Mouse (Mus musculus) bone marrow, adult 2 months (tissue): Measurements from ENCODE around the gene Rpl27. TPM values are rescaled to one million over a fixed set of nuclear protein-coding genes. Genes with fewer than 3 reads are reported as not detected.

Source experiments
- H3K27ac ChIP-seq: fragments of 200-500 bp; 2 replicates; pipeline ENCODE4 v1.5.1; 2012; ENCODE audit warnings: low read depth, mild to moderate bottlenecking, control low read depth, inconsistent platforms, low read length; ENCODE audit not compliant: control insufficient read depth, poor library complexity, insufficient read depth
- H3K4me1 ChIP-seq: fragments of 200-500 bp; 2 replicates; pipeline ENCODE4 v1.6.1; 2011; ENCODE audit warnings: low read length; ENCODE audit not compliant: control insufficient read depth, insufficient read depth
- H3K4me3 ChIP-seq: fragments of 200-500 bp; replicated peaks from 2 replicates; pipeline ENCODE3; 2011; ENCODE audit warnings: mild to moderate bottlenecking, low read depth, low read length, control low read depth; ENCODE audit not compliant: control insufficient read depth
- CTCF ChIP-seq: fragments of 200-500 bp; IDR thresholded peaks from 2 replicates; pipeline ENCODE4 v1.5.1; 2011; ENCODE audit warnings: low read length, control low read depth; ENCODE audit not compliant: control insufficient read depth, insufficient read depth
- POLR2A ChIP-seq: fragments of 200-500 bp; IDR thresholded peaks from 2 replicates; pipeline ENCODE4 v1.6.1; 2011; ENCODE audit warnings: low read depth, mild to moderate bottlenecking, control low read depth, low read length, borderline replicate concordance; ENCODE audit not compliant: control insufficient read depth
- WGBS: fragments of 180-500 bp; shearing (Covaris S2); methylation state at CpG from one replicate; pipeline ENCODE4 v1.1.7; 2018; 5-methylcytosine and 5-hydroxymethylcytosine counted together
- polyA plus RNA-seq: library from polyadenylated mRNA; stranded (reverse); fragments of >200 nt; gene quantifications from 2 replicates; pipeline ENCODE4 v1.2.4, GENCODE M21; 2011; ENCODE audit warnings: low replicate concordance; ENCODE audit not compliant: missing spikeins, insufficient read depth, insufficient read length

Gene Rpl27
- polyA plus RNA-seq, 1 experiment = 941 TPM

- no peak overlapping the region for H3K4me3 ChIP-seq
- WGBS = 74% methylated on average over 10 of the region's 10 CpGs
- no peak overlapping the region for H3K27ac ChIP-seq
- no peaks in the 10 kb centered on the region for H3K4me1 ChIP-seq
- TF ChIP-seq POLR2A (no peak), CTCF (no peak)
Measured at GRCm38 (mm10) chr11:101477552-101478211, 35.6 kb downstream of the Rpl27 start.

- TF ChIP-seq CTCF (no peak), POLR2A (no peak)
- WGBS = 56% methylated on average over 18 of the region's 18 CpGs
- H3K4me3 ChIP-seq = no peak overlapping the region
- no peak overlapping the region for H3K27ac ChIP-seq
- H3K4me1 ChIP-seq = no peaks in the 10 kb centered on the region
Measured at GRCm38 (mm10) chr11:101479171-101479635, 37.1 kb downstream of the Rpl27 start.

- Histone ChIP-seq H3K27ac (no peak overlapping the region), H3K4me1 (no peaks in the 10 kb centered on the region), H3K4me3 (no peak overlapping the region)
- 68% methylated on average over 6 of the region's 6 CpGs for WGBS
- TF ChIP-seq CTCF = no peak
- TF ChIP-seq POLR2A = no peak
Measured at GRCm38 (mm10) chr11:101480912-101481311, 38.8 kb downstream of the Rpl27 start.

GRCm38 (mm10) chr11:101483804-101484203 lies 41.7 kb downstream of the Rpl27 start:
- TF ChIP-seq POLR2A = no peak
- TF ChIP-seq CTCF = no peak
- Histone ChIP-seq H3K27ac (no peak overlapping the region), H3K4me1 (no peaks in the 10 kb centered on the region), H3K4me3 (no peak overlapping the region)
- WGBS = 63% methylated on average over 3 of the region's 3 CpGs

- Histone ChIP-seq H3K4me3 (no peak overlapping the region), H3K27ac (no peak overlapping the region), H3K4me1 (no peaks in the 10 kb centered on the region)
- WGBS = 72% methylated on average over 6 of the region's 6 CpGs
- TF ChIP-seq POLR2A (no peak), CTCF (no peak)
Measured at GRCm38 (mm10) chr11:101484245-101484644, 42.1 kb downstream of the Rpl27 start.

- no peaks in the 10 kb centered on the region for H3K4me1 ChIP-seq
- no peak overlapping the region for H3K27ac ChIP-seq
- 61% methylated on average over 7 of the region's 7 CpGs for whole genome bisulfite sequencing
Measured at GRCm38 (mm10) chr11:101484814-101485213, 42.7 kb downstream of the Rpl27 start.

GRCm38 (mm10) chr11:101485509-101486028 lies 43.5 kb downstream of the Rpl27 start:
- TF ChIP-seq POLR2A (no peak), CTCF (no peak)
- Histone ChIP-seq H3K27ac (no peak overlapping the region), H3K4me3 (no peak overlapping the region), H3K4me1 (no peaks in the 10 kb centered on the region)
- 55% methylated on average over 6 of the region's 6 CpGs for WGBS

More at GRCm38 (mm10) chr11:101484814-101485213, 42.7 kb downstream of the Rpl27 start:
- TF ChIP-seq CTCF (no peak), POLR2A (no peak)
- no peak overlapping the region for H3K4me3 ChIP-seq

GRCm38 (mm10) chr11:101486126-101486525 lies 44.0 kb downstream of the Rpl27 start:
- Histone ChIP-seq H3K4me3 (no peak overlapping the region), H3K27ac (no peak overlapping the region), H3K4me1 (no peaks in the 10 kb centered on the region)
- 68% methylated on average over 6 of the region's 6 CpGs for WGBS
- no peak for TF ChIP-seq POLR2A
- no peak for TF ChIP-seq CTCF

Other genes starting within 250 kb of the Rpl27 start
- 21.2 and 35.8 TPM in 2 replicates for gene Ezh1, start 215.8 kb upstream of the Rpl27 start, polyA plus RNA-seq
- gene Ramp2, start 196.3 kb upstream of the Rpl27 start, polyA plus RNA-seq = 4.6 and 4.8 TPM in 2 replicates
- gene Vps25, start 188.6 kb upstream of the Rpl27 start, polyA plus RNA-seq = 71.9 and 86.6 TPM in 2 replicates
- 5.5 and 19.8 TPM in 2 replicates for gene Wnk4, start 181.7 kb upstream of the Rpl27 start, polyA plus RNA-seq
- gene Cntd1, start 163.3 kb upstream of the Rpl27 start, polyA plus RNA-seq = 1.3 and 2.2 TPM in 2 replicates
- 34.2 and 61.9 TPM in 2 replicates for gene Coa3, start 163.2 kb upstream of the Rpl27 start, polyA plus RNA-seq
- gene Becn1, start 140.0 kb upstream of the Rpl27 start, polyA plus RNA-seq = 144 and 173 TPM in 2 replicates
- gene Psme3, start 126.1 kb upstream of the Rpl27 start, polyA plus RNA-seq = 114 and 148 TPM in 2 replicates
- 11.0 and 12.4 TPM in 2 replicates for gene Aoc2, start 117.2 kb upstream of the Rpl27 start, polyA plus RNA-seq
- 0.82 and 1.0 TPM in 2 replicates for gene Aoc3, start 111.7 kb upstream of the Rpl27 start, polyA plus RNA-seq
- not detected in 2 replicates for gene G6pc, start 74.7 kb upstream of the Rpl27 start, polyA plus RNA-seq
- gene Aarsd1, start 24.7 kb upstream of the Rpl27 start, polyA plus RNA-seq = 17.9 and 28.0 TPM in 2 replicates
- 7.1 and 7.2 TPM in 2 replicates for gene Gm27029, start 17.5 kb upstream of the Rpl27 start, polyA plus RNA-seq
- 3.5 and 10.7 TPM in 2 replicates for gene Rundc1, start 17.2 kb upstream of the Rpl27 start, polyA plus RNA-seq
- 2.4 TPM in 1 of 2 replicates, not detected in the other for gene Ptges3l, start 17.0 kb upstream of the Rpl27 start, polyA plus RNA-seq
- 24.9 and 45.0 TPM in 2 replicates for gene Ifi35, start 6.1 kb downstream of the Rpl27 start, polyA plus RNA-seq
- 1.0 and 1.7 TPM in 2 replicates for gene Rnd2, start 22.7 kb downstream of the Rpl27 start, polyA plus RNA-seq
- gene Vat1, start 23.9 kb downstream of the Rpl27 start, polyA plus RNA-seq = 10.6 and 19.0 TPM in 2 replicates
- 10.2 and 16.7 TPM in 2 replicates for gene Brca1, start 109.7 kb downstream of the Rpl27 start, polyA plus RNA-seq
- gene Nbr1, start 109.9 kb downstream of the Rpl27 start, polyA plus RNA-seq = 59.3 and 81.1 TPM in 2 replicates
- 6.7 and 14.1 TPM in 2 replicates for gene Tmem106a, start 139.9 kb downstream of the Rpl27 start, polyA plus RNA-seq
- gene Gm11634, start 157.0 kb downstream of the Rpl27 start, polyA plus RNA-seq = 3.5 TPM in 1 of 2 replicates, not detected in the other
- gene Rdm1, start 184.9 kb downstream of the Rpl27 start, polyA plus RNA-seq = 17.4 and 57.2 TPM in 2 replicates
- 0.93 and 5.5 TPM in 2 replicates for gene Arl4d, start 223.2 kb downstream of the Rpl27 start, polyA plus RNA-seq